Comparison of ENCODE assay signal across 24 mouse cellular contexts in the genomic region with DNA sequence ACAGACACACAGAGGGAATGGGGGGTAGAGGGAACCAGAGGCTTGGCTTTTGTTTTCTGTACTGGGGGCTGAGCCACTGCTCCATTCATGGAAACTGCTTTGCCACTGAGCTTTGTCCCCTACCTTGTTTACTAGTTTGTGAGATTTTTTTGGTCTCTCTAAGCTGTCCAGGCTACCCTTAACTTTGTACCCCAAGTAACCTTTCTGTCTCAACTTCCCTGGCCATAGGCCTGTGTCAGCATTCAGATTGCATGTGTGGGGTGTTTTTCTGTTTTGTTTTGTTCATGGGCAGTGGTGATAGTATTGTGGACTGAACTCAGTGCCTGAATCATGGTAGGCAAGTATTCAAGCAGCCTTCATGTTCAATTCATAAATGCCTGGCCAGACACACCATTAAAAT. TPM values are rescaled to one million over a fixed set of nuclear protein-coding genes. Genes with fewer than 3 reads are reported as not detected.
A peak's percentile ranks its signal among the peaks of the same experiment; 100 is the strongest.
DNase-seq lines count a peak whose midpoint lies in the region; ATAC-seq and TF ChIP-seq lines count a peak whose summit lies in the region.
"Had no signal": no experiment of that assay in that cellular context is flagged by ENCODE, and none has a peak within 500 bp of the region (broad histone marks: within the 10 kb centered on the region; RNA-seq: fewer than 3 reads in every experiment).

No protein-coding gene starts in this region.

- no peak for ATAC-seq in kidney, embryonic 16.5 days (ENCODE audit: low FRiP score, low TSS enrichment)
- ATAC-seq in liver, embryonic 16.5 days (ENCODE audit: low read depth) = peak; percentile 42
- no peak for ATAC-seq in hindbrain, postnatal 0 days
- ATAC-seq: activated CD4-positive, CD25-positive, alpha-beta regulatory T cell, adult 4 months; forebrain, embryonic 13.5 days; forebrain, embryonic 15.5 days; forebrain, postnatal 0 days; Patski had no signal

- no peak overlapping the region for H3K9ac ChIP-seq in kidney, embryonic 16.5 days (replicated peaks; ENCODE audit: low read length)
- no peak overlapping the region for H3K9ac ChIP-seq in liver, embryonic 16.5 days (ENCODE audit: low read depth, low read length)
- H3K9ac ChIP-seq in hindbrain, postnatal 0 days (replicated peaks; ENCODE audit: low read length) = no peak overlapping the region
- H3K9ac ChIP-seq: embryonic facial prominence, embryonic 12.5 days; forebrain, embryonic 13.5 days; forebrain, embryonic 15.5 days; forebrain, postnatal 0 days had no signal

- peak; percentile 22 for DNase-seq in kidney, adult 2 months
- no peak for DNase-seq in liver
- peak; percentile 44 for DNase-seq in adipocyte (ENCODE audit: low spot score)
- DNase-seq in hindbrain, postnatal 0 days (ENCODE audit: low spot score) = no peak
- no peak for DNase-seq in lung, adult 2 months
- DNase-seq: adrenal gland, adult 2 months; adrenal gland, postnatal 10 days; adrenal gland, postnatal 25 days; cerebellum, adult 11-12 months; cerebellum, adult 2 months; cerebellum, adult 9-10 months; cerebellum, postnatal 10 days; cerebellum, postnatal 25 days; forebrain, postnatal 0 days had no signal

- no peaks in the 10 kb centered on the region; the same call in 1 of the 2 replicates for H3K36me3 ChIP-seq in kidney, adult 2 months (ENCODE audit: control insufficient read depth, insufficient read depth, low read length)
- H3K36me3 ChIP-seq in kidney, embryonic 16.5 days (ENCODE audit: insufficient read depth, low read length) = peaks cover 26% of the 10 kb centered on the region
- H3K36me3 ChIP-seq in liver, embryonic 16.5 days (ENCODE audit: control insufficient read depth, insufficient read depth) = peaks cover 11% of the 10 kb centered on the region
- peaks cover 65% of the 10 kb centered on the region for H3K36me3 ChIP-seq in E14TG2a.4 (ENCODE audit: insufficient read depth, low read length)
- H3K36me3 ChIP-seq in hindbrain, postnatal 0 days (ENCODE audit: insufficient read depth, low read length) = peaks cover 3% of the 10 kb centered on the region; the same call in 1 of the 2 replicates

- H3K27ac ChIP-seq in kidney, adult 2 months (ENCODE audit: insufficient read depth, low read depth, low read length) = peak overlapping the region; percentile 86
- no peak overlapping the region for H3K27ac ChIP-seq in kidney, embryonic 16.5 days (ENCODE audit: low read length)
- no peak overlapping the region for H3K27ac ChIP-seq in liver, embryonic 16.5 days (ENCODE audit: low read length)
- no peak overlapping the region for H3K27ac ChIP-seq in hindbrain, postnatal 0 days
- H3K27ac ChIP-seq: embryonic facial prominence, embryonic 10.5 days; embryonic facial prominence, embryonic 12.5 days; forebrain, embryonic 13.5 days; forebrain, embryonic 15.5 days had no signal

- no peak overlapping the region for H3K4me2 ChIP-seq in kidney, embryonic 16.5 days (replicated peaks; ENCODE audit: low read depth, low read length)
- no peak overlapping the region for H3K4me2 ChIP-seq in liver, embryonic 16.5 days (ENCODE audit: low read depth, low read length)
- H3K4me2 ChIP-seq in hindbrain, postnatal 0 days (ENCODE audit: low read depth, low read length) = no peak overlapping the region
- H3K4me2 ChIP-seq: embryonic facial prominence, embryonic 12.5 days; forebrain, embryonic 13.5 days; forebrain, embryonic 15.5 days had no signal

- TF ChIP-seq POLR2A in kidney, adult 2 months (IDR thresholded peaks at IDR 0.05; ENCODE audit: low read depth, low read length) = no peak
- TF ChIP-seq POLR2A in lung, adult 2 months (IDR thresholded peaks at IDR 0.05; ENCODE audit: borderline replicate concordance, extremely low read depth, low read depth, low read length) = no peak

- no peak overlapping the region for H3K4me3 ChIP-seq in kidney, adult 2 months (ENCODE audit: insufficient read depth, low read depth, low read length)
- no peak overlapping the region for H3K4me3 ChIP-seq in kidney, embryonic 16.5 days (ENCODE audit: low read length)
- no peak overlapping the region for H3K4me3 ChIP-seq in liver, embryonic 16.5 days (ENCODE audit: low read depth, low read length)
- H3K4me3 ChIP-seq in E14TG2a.4 (replicated peaks; ENCODE audit: low read length) = peak overlapping the region; percentile 23; the same call in 1 of the 2 replicates
- no peak overlapping the region for H3K4me3 ChIP-seq in hindbrain, postnatal 0 days (ENCODE audit: low read length)
- no peak overlapping the region for H3K4me3 ChIP-seq in lung, adult 2 months (replicated peaks; ENCODE audit: extremely low read depth, low read depth, low read length)
- H3K4me3 ChIP-seq: embryonic facial prominence, embryonic 10.5 days; embryonic facial prominence, embryonic 12.5 days; forebrain, embryonic 13.5 days; forebrain, embryonic 15.5 days had no signal

- H3K9me3 ChIP-seq in kidney, embryonic 16.5 days (ENCODE audit: low read length) = no peaks in the 10 kb centered on the region
- H3K9me3 ChIP-seq in liver, embryonic 16.5 days (replicated peaks; ENCODE audit: control insufficient read depth, low read length) = no peaks in the 10 kb centered on the region
- no peaks in the 10 kb centered on the region for H3K9me3 ChIP-seq in E14TG2a.4 (ENCODE audit: low read length)
- no peaks in the 10 kb centered on the region for H3K9me3 ChIP-seq in hindbrain, postnatal 0 days (ENCODE audit: low read length)
- H3K9me3 ChIP-seq: embryonic facial prominence, embryonic 10.5 days; embryonic facial prominence, embryonic 12.5 days; forebrain, embryonic 13.5 days; forebrain, embryonic 15.5 days; G1E had no signal

- H3K27me3 ChIP-seq in kidney, adult 2 months (replicated peaks; ENCODE audit: control insufficient read depth, insufficient read depth, low read length) = no peaks in the 10 kb centered on the region
- no peaks in the 10 kb centered on the region for H3K27me3 ChIP-seq in kidney, embryonic 16.5 days (ENCODE audit: insufficient read depth, low read length)
- no peaks in the 10 kb centered on the region for H3K27me3 ChIP-seq in liver, embryonic 16.5 days (ENCODE audit: control insufficient read depth, insufficient read depth, low read depth, low read length)
- no peaks in the 10 kb centered on the region for H3K27me3 ChIP-seq in E14TG2a.4 (ENCODE audit: insufficient read depth, low read length)
- no peaks in the 10 kb centered on the region for H3K27me3 ChIP-seq in hindbrain, postnatal 0 days (ENCODE audit: insufficient read depth, low read length)
- H3K27me3 ChIP-seq: embryonic facial prominence, embryonic 12.5 days; forebrain, embryonic 13.5 days; forebrain, embryonic 15.5 days; Patski had no signal

- no peak for TF ChIP-seq CTCF in kidney, adult 2 months (conservative IDR thresholded peaks at IDR 0.05; ENCODE audit: insufficient read depth, insufficient read length, low read depth, low read length)
- TF ChIP-seq CTCF in E14TG2a.4 (conservative IDR thresholded peaks at IDR 0.05; ENCODE audit: low read length) = no peak
- TF ChIP-seq CTCF in hindbrain, postnatal 0 days (IDR thresholded peaks at IDR 0.05; ENCODE audit: low read depth) = no peak
- no peak for TF ChIP-seq CTCF in lung, adult 2 months (IDR thresholded peaks at IDR 0.05; ENCODE audit: insufficient read depth, low read length)

- H3K4me1 ChIP-seq in kidney, adult 2 months (ENCODE audit: control insufficient read depth, insufficient read depth, low read length) = peaks cover 20% of the 10 kb centered on the region
- H3K4me1 ChIP-seq in kidney, embryonic 16.5 days (ENCODE audit: insufficient read depth, low read length) = peaks cover 27% of the 10 kb centered on the region
- peaks cover 14% of the 10 kb centered on the region for H3K4me1 ChIP-seq in liver, embryonic 16.5 days (ENCODE audit: control insufficient read depth, low read depth, low read length)
- peaks cover 86% of the 10 kb centered on the region for H3K4me1 ChIP-seq in E14TG2a.4 (replicated peaks; ENCODE audit: low read depth, low read length)
- H3K4me1 ChIP-seq in hindbrain, postnatal 0 days (ENCODE audit: insufficient read depth, low read length) = no peaks in the 10 kb centered on the region
- peaks cover 21% of the 10 kb centered on the region for H3K4me1 ChIP-seq in lung, adult 2 months (ENCODE audit: control insufficient read depth, insufficient read depth, low read length)

RNA-seq across cellular contexts. Expression of gene Morf4l1, which starts 6.3 kb away (rescaled TPM):
- polyA plus RNA-seq in kidney, adult 2 months (2012; rRNA removed) = 91.8 and 126 TPM in 2 replicates
- 444 and 471 TPM in 2 replicates for polyA plus RNA-seq in kidney, embryonic 16.5 days (2015; fragmentation: Nextera tagmentation; extraction: Ambion mirVana)
- 103 and 110 TPM in 2 replicates for polyA plus RNA-seq in liver, embryonic 16.5 days (2015; fragmentation: Nextera tagmentation; extraction: Ambion mirVana)
- 178 and 179 TPM in 2 replicates for total RNA-seq in hindbrain, postnatal 0 days (2014; rRNA removed)
- 527 and 556 TPM in 2 replicates for polyA plus RNA-seq in hindbrain, postnatal 0 days (2015; fragmentation: Nextera tagmentation; extraction: Ambion mirVana)
- polyA plus RNA-seq in lung, adult 2 months (2012; rRNA removed) = 76.6 and 127 TPM in 2 replicates

RNA-seq across cellular contexts. Expression of gene Ctsh, which starts 54.3 kb away (rescaled TPM):
- 176 and 202 TPM in 2 replicates for polyA plus RNA-seq in kidney, adult 2 months (2012; rRNA removed)
- 123 and 152 TPM in 2 replicates for polyA plus RNA-seq in kidney, embryonic 16.5 days (2015; fragmentation: Nextera tagmentation; extraction: Ambion mirVana)
- 153 and 170 TPM in 2 replicates for polyA plus RNA-seq in liver, embryonic 16.5 days (2015; fragmentation: Nextera tagmentation; extraction: Ambion mirVana)
- 31.5 and 36.2 TPM in 2 replicates for total RNA-seq in hindbrain, postnatal 0 days (2014; rRNA removed)
- 36.4 and 45.0 TPM in 2 replicates for polyA plus RNA-seq in hindbrain, postnatal 0 days (2015; fragmentation: Nextera tagmentation; extraction: Ambion mirVana)
- polyA plus RNA-seq in lung, adult 2 months (2012; rRNA removed) = 95.5 and 151 TPM in 2 replicates
- polyA plus RNA-seq: G1E had no signal

RNA-seq across cellular contexts. Expression of gene Adamts7, which starts 54.6 kb away (rescaled TPM):
- polyA plus RNA-seq in kidney, adult 2 months (2012; rRNA removed) = 9.4 and 10.7 TPM in 2 replicates
- 16.5 and 17.5 TPM in 2 replicates for polyA plus RNA-seq in kidney, embryonic 16.5 days (2015; fragmentation: Nextera tagmentation; extraction: Ambion mirVana)
- polyA plus RNA-seq in liver, embryonic 16.5 days (2015; fragmentation: Nextera tagmentation; extraction: Ambion mirVana) = 0.89 and 0.90 TPM in 2 replicates
- total RNA-seq in hindbrain, postnatal 0 days (2014; rRNA removed) = 6.4 and 10.4 TPM in 2 replicates
- polyA plus RNA-seq in hindbrain, postnatal 0 days (2015; fragmentation: Nextera tagmentation; extraction: Ambion mirVana) = 2.7 and 2.9 TPM in 2 replicates
- 5.6 and 7.2 TPM in 2 replicates for polyA plus RNA-seq in lung, adult 2 months (2012; rRNA removed)
- total RNA-seq: G1E had no signal
- polyA plus RNA-seq: activated CD4-positive, CD25-positive, alpha-beta regulatory T cell, adult 4 months; G1E had no signal

Comparison
In these comparisons a context has a peak if more than half of its experiments do, and no peak if none do; other contexts are left out.
1. DNase-seq: peak in kidney, adult 2 months (single experiment) and adipocyte (single experiment); none in liver (single experiment), hindbrain, postnatal 0 days (single experiment) and lung, adult 2 months (single experiment).